Mouse (Mus musculus): ENCODE results near the gene Lpxn. TPM values are rescaled to one million over a fixed set of nuclear protein-coding genes. Genes with fewer than 3 reads are reported as not detected.

Lpxn gene
- polyA plus RNA-seq, 1 experiment from 2014 or later, result 4.6 TPM

DNA sequence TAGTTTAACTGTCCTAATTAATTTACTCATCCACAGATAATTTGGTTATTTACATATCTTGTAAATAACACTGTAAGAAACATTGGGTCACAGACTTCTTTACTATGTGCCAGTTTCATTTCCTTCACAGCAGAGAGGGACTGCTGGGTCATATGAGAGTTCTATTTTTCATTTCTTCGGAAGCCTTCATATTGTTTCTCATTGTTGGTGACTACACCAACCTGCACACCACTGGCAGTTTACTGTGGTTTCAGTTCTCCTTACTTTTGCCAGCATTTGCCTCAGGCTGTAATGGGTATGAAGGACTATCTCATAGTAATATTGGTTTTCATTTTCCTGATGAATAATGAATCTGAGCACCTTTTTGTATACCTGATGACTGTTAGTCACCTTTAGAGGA is 22.5 kb downstream of the Lpxn start:
- WGBS, result 93% methylated on average over 1 of the region's 1 CpGs
- no peak for DNase-seq (ENCODE audit: low spot score)
- ATAC-seq (ENCODE audit: low read depth), result no peak
- Histone ChIP-seq H3K4me2 (ENCODE audit: low read depth, low read length) (no peak overlapping the region), H3K4me1 (ENCODE audit: control insufficient read depth, insufficient read depth, low read length) (no peaks in the 10 kb centered on the region), H3K27me3 (replicated peaks; ENCODE audit: control insufficient read depth, insufficient read depth, low read length) (no peaks in the 10 kb centered on the region), H3K9me3 (ENCODE audit: control insufficient read depth, low read length) (no peaks in the 10 kb centered on the region), H3K36me3 (ENCODE audit: control insufficient read depth, insufficient read depth, low read length) (no peaks in the 10 kb centered on the region), H3K9ac (ENCODE audit: low read depth, low read length) (no peak overlapping the region), H3K27ac (replicated peaks; ENCODE audit: low read depth, low read length) (no peak overlapping the region), H3K4me3 (ENCODE audit: low read depth, low read length) (no peak overlapping the region)

DNA sequence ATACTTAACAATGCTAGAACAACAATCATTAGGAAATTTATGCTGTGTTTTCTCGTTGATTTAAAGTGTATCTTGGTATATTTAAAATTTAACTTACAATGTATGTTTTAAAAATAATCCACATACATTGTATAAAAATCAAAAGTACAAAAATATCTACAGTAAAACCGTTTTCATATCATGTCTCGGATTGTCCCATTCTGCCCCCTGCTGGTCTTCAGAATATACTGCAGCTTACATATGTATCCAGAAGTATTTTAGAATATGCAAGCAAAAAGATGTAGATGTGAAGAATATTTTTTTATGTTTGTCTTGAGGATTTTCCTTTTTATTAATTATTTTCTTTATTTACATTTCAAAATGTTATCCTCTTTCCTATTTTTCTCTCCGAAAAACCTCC is 24.4 kb downstream of the Lpxn start:
- Histone ChIP-seq H3K27me3 (replicated peaks; ENCODE audit: control insufficient read depth, insufficient read depth, low read length) (no peaks in the 10 kb centered on the region), H3K4me3 (ENCODE audit: low read depth, low read length) (no peak overlapping the region), H3K27ac (replicated peaks; ENCODE audit: low read depth, low read length) (no peak overlapping the region), H3K9me3 (ENCODE audit: control insufficient read depth, low read length) (no peaks in the 10 kb centered on the region), H3K36me3 (ENCODE audit: control insufficient read depth, insufficient read depth, low read length) (no peaks in the 10 kb centered on the region), H3K9ac (ENCODE audit: low read depth, low read length) (no peak overlapping the region), H3K4me1 (ENCODE audit: control insufficient read depth, insufficient read depth, low read length) (no peaks in the 10 kb centered on the region), H3K4me2 (ENCODE audit: low read depth, low read length) (no peak overlapping the region)
- ATAC-seq (ENCODE audit: low read depth) (no peak), DNase-seq (ENCODE audit: low spot score) (peak; percentile 47)
- WGBS, result 28% methylated on average over 4 of the region's 4 CpGs

DNA sequence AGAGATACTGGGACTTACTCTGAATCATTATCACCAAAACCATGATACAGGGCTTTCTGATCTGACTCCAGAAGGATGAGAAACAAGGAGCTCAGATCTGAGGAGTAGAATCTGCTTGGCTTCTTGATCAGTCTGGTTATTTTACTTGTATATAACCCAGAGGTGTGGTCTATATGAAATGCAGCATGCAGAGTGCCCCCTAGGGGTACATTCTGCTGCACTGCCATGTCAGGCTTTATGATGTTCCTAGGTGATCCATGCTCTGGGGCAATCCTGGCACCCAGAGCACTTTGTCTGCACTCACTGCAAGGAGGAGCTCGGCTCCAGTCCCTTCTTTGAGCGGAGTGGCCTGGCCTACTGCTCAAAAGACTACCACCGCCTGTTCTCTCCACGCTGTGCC is 28.6 kb downstream of the Lpxn start:
- no peak for ATAC-seq (ENCODE audit: low read depth)
- no peak for DNase-seq (ENCODE audit: low spot score)
- WGBS, result 76% methylated on average over 4 of the region's 4 CpGs
- Histone ChIP-seq H3K4me3 (ENCODE audit: low read depth, low read length) (no peak overlapping the region), H3K4me2 (ENCODE audit: low read depth, low read length) (no peak overlapping the region), H3K9me3 (ENCODE audit: control insufficient read depth, low read length) (no peaks in the 10 kb centered on the region), H3K4me1 (ENCODE audit: control insufficient read depth, insufficient read depth, low read length) (no peaks in the 10 kb centered on the region), H3K27ac (replicated peaks; ENCODE audit: low read depth, low read length) (no peak overlapping the region), H3K36me3 (ENCODE audit: control insufficient read depth, insufficient read depth, low read length) (no peaks in the 10 kb centered on the region), H3K27me3 (replicated peaks; ENCODE audit: control insufficient read depth, insufficient read depth, low read length) (no peaks in the 10 kb centered on the region), H3K9ac (ENCODE audit: low read depth, low read length) (no peak overlapping the region)

DNA sequence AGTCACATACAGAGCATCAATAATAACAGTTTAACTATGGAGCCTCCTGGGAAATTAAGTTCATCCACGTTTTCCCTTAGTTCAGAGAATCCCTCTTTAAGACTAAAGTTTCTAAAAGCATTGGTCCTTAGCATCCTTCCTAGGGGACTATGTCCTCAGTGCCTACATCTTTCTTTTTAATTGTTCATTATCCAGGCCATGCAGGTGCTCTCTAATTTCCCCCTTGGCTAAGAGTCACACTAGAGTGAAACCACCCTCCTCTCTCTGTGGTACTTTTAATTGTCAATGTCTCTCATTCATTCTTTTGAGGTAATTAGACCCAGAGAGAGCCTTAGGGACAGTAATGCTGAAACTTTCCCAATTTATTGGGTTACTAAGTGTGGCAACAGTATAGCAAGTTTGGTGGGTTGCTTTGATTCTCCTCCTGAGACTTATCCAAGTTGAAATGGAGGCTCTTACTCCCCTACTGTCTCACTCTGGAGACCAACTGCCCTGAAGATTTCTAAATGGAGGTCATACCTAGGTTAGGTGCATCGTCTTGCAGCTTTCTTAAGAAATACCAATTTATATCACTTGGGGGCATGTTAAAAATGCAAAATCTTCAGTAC is 34.9 kb downstream of the Lpxn start:
- no peak overlapping the region for H3K4me3 ChIP-seq (ENCODE audit: low read depth, low read length)
- DNase-seq (ENCODE audit: low spot score), result peak; percentile 5
- no peak overlapping the region for H3K27ac ChIP-seq (replicated peaks; ENCODE audit: low read depth, low read length)
- H3K4me2 ChIP-seq (ENCODE audit: low read depth, low read length), result no peak overlapping the region
- no peaks in the 10 kb centered on the region for H3K4me1 ChIP-seq (ENCODE audit: control insufficient read depth, insufficient read depth, low read length)
- WGBS, result 73% methylated on average over 2 of the region's 2 CpGs
- no peaks in the 10 kb centered on the region for H3K36me3 ChIP-seq (ENCODE audit: control insufficient read depth, insufficient read depth, low read length)
- peak; percentile 91 for ATAC-seq (ENCODE audit: low read depth)
- H3K9me3 ChIP-seq (ENCODE audit: control insufficient read depth, low read length), result no peaks in the 10 kb centered on the region
- H3K9ac ChIP-seq (ENCODE audit: low read depth, low read length), result no peak overlapping the region
- no peaks in the 10 kb centered on the region for H3K27me3 ChIP-seq (replicated peaks; ENCODE audit: control insufficient read depth, insufficient read depth, low read length)

DNA sequence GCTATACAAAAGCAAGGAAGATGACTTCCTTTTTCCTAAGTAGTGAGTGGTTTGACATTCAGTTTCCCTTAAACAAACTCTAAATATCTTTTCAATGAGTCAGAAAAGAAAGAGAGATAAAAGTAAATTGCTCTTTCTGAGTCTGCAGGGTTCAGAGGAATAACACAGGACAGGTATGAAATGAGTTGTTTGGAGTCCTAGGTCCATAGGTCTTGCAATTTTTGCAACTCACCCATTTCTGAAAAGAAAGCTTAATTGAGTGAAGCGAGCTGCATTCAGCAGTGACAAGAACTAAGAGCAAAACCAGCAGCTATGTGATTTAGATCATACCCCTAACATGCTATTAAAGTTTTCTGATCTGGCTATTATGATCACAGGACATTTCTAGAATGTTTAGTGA is 35.6 kb downstream of the Lpxn start:
- Histone ChIP-seq H3K4me2 (ENCODE audit: low read depth, low read length) (no peak overlapping the region), H3K36me3 (ENCODE audit: control insufficient read depth, insufficient read depth, low read length) (no peaks in the 10 kb centered on the region), H3K4me3 (ENCODE audit: low read depth, low read length) (no peak overlapping the region), H3K9ac (ENCODE audit: low read depth, low read length) (no peak overlapping the region), H3K27me3 (replicated peaks; ENCODE audit: control insufficient read depth, insufficient read depth, low read length) (no peaks in the 10 kb centered on the region), H3K9me3 (ENCODE audit: control insufficient read depth, low read length) (no peaks in the 10 kb centered on the region), H3K27ac (replicated peaks; ENCODE audit: low read depth, low read length) (no peak overlapping the region), H3K4me1 (ENCODE audit: control insufficient read depth, insufficient read depth, low read length) (no peaks in the 10 kb centered on the region)
- no peak for DNase-seq (ENCODE audit: low spot score)
- WGBS, result 55% methylated on average over 1 of the region's 1 CpGs
- ATAC-seq (ENCODE audit: low read depth), result no peak

DNA sequence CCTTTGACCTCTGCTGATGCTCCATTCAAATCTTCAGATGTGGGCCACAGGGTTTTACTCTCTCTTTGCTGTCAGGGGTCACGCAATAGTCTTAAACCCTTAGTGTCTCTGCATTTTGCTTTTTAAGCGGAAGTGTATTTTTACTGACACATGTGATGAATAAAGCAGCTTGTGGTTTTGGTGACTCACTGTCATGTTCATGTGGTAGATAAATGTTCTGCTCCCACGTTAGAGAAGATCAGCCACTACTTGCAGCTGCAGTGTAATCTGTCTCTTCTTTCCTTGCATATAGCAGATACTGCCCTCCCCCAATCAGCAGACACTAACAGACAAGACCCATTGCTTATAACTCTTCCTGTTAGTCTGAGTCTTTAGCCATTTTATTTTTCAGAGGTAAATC is 37.6 kb downstream of the Lpxn start:
- H3K27me3 ChIP-seq (replicated peaks; ENCODE audit: control insufficient read depth, insufficient read depth, low read length), result no peaks in the 10 kb centered on the region
- no peak overlapping the region for H3K4me3 ChIP-seq (ENCODE audit: low read depth, low read length)
- H3K4me2 ChIP-seq (ENCODE audit: low read depth, low read length), result no peak overlapping the region
- H3K36me3 ChIP-seq (ENCODE audit: control insufficient read depth, insufficient read depth, low read length), result no peaks in the 10 kb centered on the region
- H3K9ac ChIP-seq (ENCODE audit: low read depth, low read length), result no peak overlapping the region
- no peak overlapping the region for H3K27ac ChIP-seq (replicated peaks; ENCODE audit: low read depth, low read length)
- H3K4me1 ChIP-seq (ENCODE audit: control insufficient read depth, insufficient read depth, low read length), result no peaks in the 10 kb centered on the region
- WGBS, result 70% methylated on average over 3 of the region's 3 CpGs
- no peak for DNase-seq (ENCODE audit: low spot score)
- no peak for ATAC-seq (ENCODE audit: low read depth)
- H3K9me3 ChIP-seq (ENCODE audit: control insufficient read depth, low read length), result no peaks in the 10 kb centered on the region

DNA sequence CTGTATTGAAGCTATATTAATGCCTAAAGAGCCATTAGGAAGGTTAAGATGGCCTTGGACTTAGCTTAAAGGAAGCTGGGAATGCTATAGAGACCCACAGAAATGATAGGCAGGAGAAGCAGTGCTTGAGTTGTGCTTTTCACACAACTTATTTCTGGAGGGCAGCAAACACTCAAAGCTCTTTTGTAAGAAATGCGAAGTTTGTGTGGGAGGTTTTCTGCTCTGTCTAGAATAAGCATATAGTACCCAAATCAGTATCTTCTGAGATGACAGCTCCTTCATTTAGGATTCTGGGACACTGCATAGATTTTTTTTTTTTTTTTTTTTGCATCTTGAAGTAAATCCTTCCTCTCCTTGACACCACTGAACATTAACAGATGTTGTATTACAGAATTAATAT is 42.5 kb downstream of the Lpxn start:
- Histone ChIP-seq H3K4me2 (ENCODE audit: low read depth, low read length) (no peak overlapping the region), H3K9ac (ENCODE audit: low read depth, low read length) (no peak overlapping the region), H3K36me3 (ENCODE audit: control insufficient read depth, insufficient read depth, low read length) (no peaks in the 10 kb centered on the region), H3K4me1 (ENCODE audit: control insufficient read depth, insufficient read depth, low read length) (no peaks in the 10 kb centered on the region), H3K9me3 (ENCODE audit: control insufficient read depth, low read length) (no peaks in the 10 kb centered on the region), H3K4me3 (ENCODE audit: low read depth, low read length) (no peak overlapping the region), H3K27me3 (replicated peaks; ENCODE audit: control insufficient read depth, insufficient read depth, low read length) (no peaks in the 10 kb centered on the region), H3K27ac (replicated peaks; ENCODE audit: low read depth, low read length) (no peak overlapping the region)
- 91% methylated on average over 1 of the region's 1 CpGs for WGBS
- DNase-seq (ENCODE audit: low spot score), result no peak
- ATAC-seq (ENCODE audit: low read depth), result no peak

DNA sequence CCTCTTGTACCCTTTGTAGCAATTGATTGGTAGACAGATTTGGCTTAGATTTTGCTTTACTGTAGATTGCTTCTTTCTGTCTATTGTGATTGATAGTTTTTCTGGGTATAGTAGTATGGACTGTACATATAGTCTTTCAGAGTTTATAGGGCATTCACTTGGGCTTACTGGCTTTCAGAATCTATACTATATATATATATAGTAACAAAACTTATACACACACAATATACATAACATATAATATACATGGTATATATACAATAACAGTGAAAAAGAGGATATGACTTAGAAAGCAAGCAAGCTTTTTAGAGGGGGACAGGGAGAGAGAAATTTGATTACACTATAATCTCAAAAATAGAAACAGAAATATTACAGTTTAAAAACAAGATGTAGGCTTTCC is 50.4 kb downstream of the Lpxn start, which contains the start of gene Gm5244:
Gm5244 (plus strand) TSS at position 301 of the 400 bp plus-strand sequence.
- no peak within 1 kb of the TSS for H3K4me3 ChIP-seq (ENCODE audit: low read depth, low read length)
- H3K4me1 ChIP-seq (ENCODE audit: control insufficient read depth, insufficient read depth, low read length), result no peaks in the 10 kb centered on the region
- no peak within 1 kb of the TSS for H3K4me2 ChIP-seq (ENCODE audit: low read depth, low read length)
- ATAC-seq (ENCODE audit: low read depth) (no peak), DNase-seq (ENCODE audit: low spot score) (no peak)
- H3K9me3 ChIP-seq (ENCODE audit: control insufficient read depth, low read length), result no peaks in the 10 kb centered on the region
- H3K9ac ChIP-seq (ENCODE audit: low read depth, low read length), result no peak within 1 kb of the TSS
- no peaks in the 10 kb centered on the region for H3K36me3 ChIP-seq (ENCODE audit: control insufficient read depth, insufficient read depth, low read length)
- no peaks in the 10 kb centered on the region for H3K27me3 ChIP-seq (replicated peaks; ENCODE audit: control insufficient read depth, insufficient read depth, low read length)
- no peak within 1 kb of the TSS for H3K27ac ChIP-seq (replicated peaks; ENCODE audit: low read depth, low read length)

DNA sequence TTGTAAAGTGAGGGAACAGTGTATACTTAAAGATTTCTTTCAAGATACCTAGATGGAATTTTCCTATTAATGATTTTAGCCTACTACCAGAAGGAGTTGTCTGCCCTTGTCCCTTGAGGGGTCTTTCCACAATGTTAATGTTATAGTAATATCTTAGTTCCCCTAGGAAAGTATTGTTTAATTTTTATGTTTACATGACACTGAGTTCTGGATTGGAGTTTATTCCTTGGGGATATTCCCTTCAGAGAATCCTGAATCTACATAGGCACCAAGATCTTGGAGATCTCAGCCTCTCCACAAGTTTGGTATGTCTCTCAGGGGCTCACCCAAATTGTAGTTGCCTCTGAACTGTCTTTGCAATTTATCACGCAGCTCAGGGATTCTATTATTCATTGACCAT is 61.0 kb downstream of the Lpxn start, which contains the start of gene Olfr1444:
Olfr1444 (plus strand) TSS at position 301 of the 400 bp plus-strand sequence.
- ATAC-seq (ENCODE audit: low read depth), result no peak
- no peak within 1 kb of the TSS for H3K27ac ChIP-seq (replicated peaks; ENCODE audit: low read depth, low read length)
- no peak within 1 kb of the TSS for H3K4me3 ChIP-seq (ENCODE audit: low read depth, low read length)
- 49% methylated on average over 1 of the region's 1 CpGs for WGBS
- no peak within 1 kb of the TSS for H3K9ac ChIP-seq (ENCODE audit: low read depth, low read length)
- H3K4me1 ChIP-seq (ENCODE audit: control insufficient read depth, insufficient read depth, low read length), result no peaks in the 10 kb centered on the region
- DNase-seq (ENCODE audit: low spot score), result no peak
- H3K4me2 ChIP-seq (ENCODE audit: low read depth, low read length), result no peak within 1 kb of the TSS
- no peaks in the 10 kb centered on the region for H3K9me3 ChIP-seq (ENCODE audit: control insufficient read depth, low read length)
- H3K27me3 ChIP-seq (replicated peaks; ENCODE audit: control insufficient read depth, insufficient read depth, low read length), result no peaks in the 10 kb centered on the region
- no peaks in the 10 kb centered on the region for H3K36me3 ChIP-seq (ENCODE audit: control insufficient read depth, insufficient read depth, low read length)

Measured in embryonic facial prominence, embryonic 14.5 days (tissue).